Mouse (Mus musculus): ENCODE results near the gene Ankib1. TPM values are rescaled to one million over a fixed set of nuclear protein-coding genes. Genes with fewer than 3 reads are reported as not detected.

Gene Ankib1
- total and polyA plus RNA-seq, 3 experiments, result 14.5 to 19.5 TPM; not detected in 1

DNA sequence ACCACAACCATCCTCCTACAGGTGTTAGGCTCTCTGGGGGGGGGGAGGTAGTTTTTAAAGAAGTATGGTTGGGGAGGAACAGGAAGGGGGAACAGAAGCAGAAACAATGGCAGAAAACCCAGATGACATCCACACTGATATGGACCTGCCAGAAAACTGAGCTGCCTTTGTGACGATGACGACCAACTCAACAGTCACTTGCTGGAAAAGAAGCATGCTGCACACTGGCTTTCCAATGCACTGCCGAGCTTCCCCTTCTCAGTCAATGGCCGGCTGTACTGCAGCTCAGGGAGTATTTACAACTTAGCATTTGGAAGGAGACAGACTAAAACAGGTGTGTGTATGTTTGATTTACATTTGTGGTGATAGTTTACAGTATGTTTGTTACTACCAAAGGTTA, 107.5 kb downstream of the Ankib1 start:
- Histone ChIP-seq H3K27ac (ENCODE audit: control insufficient read depth, low read depth, low read length) (no peak overlapping the region), H3K9me3 (replicated peaks; ENCODE audit: insufficient read depth, low read length) (no peaks in the 10 kb centered on the region), H3K9ac (ENCODE audit: control insufficient read depth, low read depth, low read length, poor library complexity, severe bottlenecking) (no peak overlapping the region), H3K27me3 (ENCODE audit: control insufficient read depth in 1 of 2, insufficient read depth in 2 of 2, low read length in 2 of 2) (no peaks in the 10 kb centered on the region), H3K4me1 (ENCODE audit: control insufficient read depth in 1 of 2, insufficient read depth in 2 of 2, low read length in 2 of 2) (peaks cover 2 to 4% of the 10 kb centered on the region in 2 experiments; a peak in 3 of 4 replicates), H3K36me3 (ENCODE audit: control insufficient read depth in 1 of 2, insufficient read depth in 2 of 2, low read length in 2 of 2) (peaks cover 5 to 29% of the 10 kb centered on the region in 2 experiments), H3K4me3 (ENCODE audit: control insufficient read depth in 1 of 2, insufficient read depth in 1 of 2, low read depth in 2 of 2, low read length in 2 of 2) (no peak overlapping the region), H3K79me2 (ENCODE audit: control insufficient read depth, insufficient read depth, low read length, poor library complexity) (no peaks in the 10 kb centered on the region)
- TF ChIP-seq POLR2AphosphoS2 (IDR thresholded peaks at IDR 0.05; ENCODE audit: low read length) (no peak), MYC (IDR thresholded peaks at IDR 0.05; ENCODE audit: low read depth, low read length) (no peak), POLR2AphosphoS5 (IDR thresholded peaks at IDR 0.05; ENCODE audit: borderline replicate concordance, low read depth, low read length) (no peak)
- DNase-seq (ENCODE audit: low read depth, low spot score), result no peak

DNA sequence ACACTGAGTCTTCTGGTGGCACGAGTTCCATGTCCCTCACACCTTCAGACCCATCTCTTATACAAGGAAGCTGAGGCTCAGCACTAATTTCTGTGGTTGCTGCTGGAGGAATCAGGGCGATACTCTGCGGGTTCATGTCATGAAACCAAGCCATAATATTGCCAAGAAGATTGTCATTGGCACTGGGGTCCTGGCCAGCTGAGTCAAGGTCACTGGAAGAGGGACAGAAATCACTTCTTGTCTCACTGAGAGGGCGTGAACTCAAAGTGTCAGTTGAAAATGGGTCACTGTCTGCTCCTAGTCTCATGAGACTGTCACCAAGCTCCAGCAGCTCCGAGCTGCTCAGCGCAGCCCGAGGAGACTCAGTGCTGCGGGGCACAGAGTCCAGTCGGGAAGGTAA, 109.8 kb downstream of the Ankib1 start:
- H3K79me2 ChIP-seq (ENCODE audit: control insufficient read depth, insufficient read depth, low read length, poor library complexity), result no peaks in the 10 kb centered on the region

DNA sequence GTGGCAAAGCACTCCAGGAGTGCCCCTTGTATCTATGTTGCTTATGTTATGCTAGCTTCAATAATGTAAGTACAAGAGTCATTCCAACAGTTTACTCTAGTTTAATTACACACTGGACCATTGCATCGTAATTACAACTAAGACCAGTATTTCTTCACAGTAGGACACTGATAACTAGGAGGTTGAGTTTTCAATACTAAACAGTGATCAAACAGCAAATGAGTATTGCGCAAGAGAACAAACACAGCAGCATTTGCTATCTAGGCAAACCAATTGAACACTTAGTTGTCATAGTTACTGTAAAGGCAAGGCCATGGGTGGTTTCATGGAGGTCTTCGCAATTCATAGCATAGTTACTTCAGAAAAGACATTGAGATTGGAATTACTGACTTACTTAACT, 111.4 kb downstream of the Ankib1 start:
- DNase-seq (ENCODE audit: low read depth, low spot score), result no peak
- Histone ChIP-seq H3K4me3 (ENCODE audit: control insufficient read depth in 1 of 2, insufficient read depth in 1 of 2, low read depth in 2 of 2, low read length in 2 of 2) (no peak overlapping the region), H3K27ac (ENCODE audit: control insufficient read depth, low read depth, low read length) (no peak overlapping the region), H3K9me3 (replicated peaks; ENCODE audit: insufficient read depth, low read length) (no peaks in the 10 kb centered on the region), H3K9ac (ENCODE audit: control insufficient read depth, low read depth, low read length, poor library complexity, severe bottlenecking) (no peak overlapping the region), H3K36me3 (ENCODE audit: control insufficient read depth in 1 of 2, insufficient read depth in 2 of 2, low read length in 2 of 2) (peaks cover under 1 to 25% of the 10 kb centered on the region in 2 experiments), H3K79me2 (ENCODE audit: control insufficient read depth, insufficient read depth, low read length, poor library complexity) (no peaks in the 10 kb centered on the region), H3K27me3 (ENCODE audit: control insufficient read depth in 1 of 2, insufficient read depth in 2 of 2, low read length in 2 of 2) (no peaks in the 10 kb centered on the region), H3K4me1 (ENCODE audit: control insufficient read depth in 1 of 2, insufficient read depth in 2 of 2, low read length in 2 of 2) (no peaks in the 10 kb centered on the region)
- TF ChIP-seq NRF1 (IDR thresholded peaks at IDR 0.05; ENCODE audit: insufficient read depth, low read depth, low read length, poor library complexity, severe bottlenecking) (no peak), RCOR1 (IDR thresholded peaks at IDR 0.05; ENCODE audit: low read depth, low read length) (no peak), POLR2A (IDR thresholded peaks at IDR 0.05; ENCODE audit: control insufficient read depth in 1 of 2, insufficient read depth in 1 of 2, low read depth in 1 of 2, low read length in 2 of 2, poor library complexity in 1 of 2) (no peak), MAFK (IDR thresholded peaks at IDR 0.05; ENCODE audit: borderline replicate concordance, low read depth, low read length) (no peak), POLR2AphosphoS5 (IDR thresholded peaks at IDR 0.05; ENCODE audit: borderline replicate concordance, low read depth, low read length) (no peak), MAZ (IDR thresholded peaks at IDR 0.05; ENCODE audit: low read depth, low read length) (no peak), GATA1 (IDR thresholded peaks at IDR 0.05; ENCODE audit: low read depth, low read length) (no peak), MXI1 (IDR thresholded peaks at IDR 0.05; ENCODE audit: low read depth, low read length) (no peak), TCF12 (IDR thresholded peaks at IDR 0.05; ENCODE audit: low read depth, low read length) (no peak), CHD2 (IDR thresholded peaks at IDR 0.05; ENCODE audit: low read length) (no peak), USF2 (IDR thresholded peaks at IDR 0.05; ENCODE audit: borderline replicate concordance in 1 of 2, insufficient read depth in 1 of 2, low read depth in 1 of 2, low read length in 2 of 2) (no peak), SMC3 (IDR thresholded peaks at IDR 0.05; ENCODE audit: low read depth, low read length) (no peak)

More for the DNA sequence above, 109.8 kb downstream of the Ankib1 start:
- no peak for DNase-seq (ENCODE audit: low read depth, low spot score)
- H3K4me3 ChIP-seq (ENCODE audit: control insufficient read depth in 1 of 2, insufficient read depth in 1 of 2, low read depth in 2 of 2, low read length in 2 of 2), result no peak overlapping the region
- no peaks in the 10 kb centered on the region for H3K9me3 ChIP-seq (replicated peaks; ENCODE audit: insufficient read depth, low read length)
- H3K9ac ChIP-seq (ENCODE audit: control insufficient read depth, low read depth, low read length, poor library complexity, severe bottlenecking), result no peak overlapping the region
- H3K27ac ChIP-seq (ENCODE audit: control insufficient read depth, low read depth, low read length), result no peak overlapping the region
- peaks cover 5 to 29% of the 10 kb centered on the region in 2 experiments for H3K36me3 ChIP-seq (ENCODE audit: control insufficient read depth in 1 of 2, insufficient read depth in 2 of 2, low read length in 2 of 2)
- H3K27me3 ChIP-seq (ENCODE audit: control insufficient read depth in 1 of 2, insufficient read depth in 2 of 2, low read length in 2 of 2), result no peaks in the 10 kb centered on the region
- TF ChIP-seq TBP (IDR thresholded peaks at IDR 0.05; ENCODE audit: low read depth, low read length) (no peak), SIN3A (IDR thresholded peaks at IDR 0.05; ENCODE audit: low read length) (no peak), MAZ (IDR thresholded peaks at IDR 0.05; ENCODE audit: low read depth, low read length) (no peak), RCOR1 (IDR thresholded peaks at IDR 0.05; ENCODE audit: low read depth, low read length) (no peak)
- H3K4me1 ChIP-seq (ENCODE audit: control insufficient read depth in 1 of 2, insufficient read depth in 2 of 2, low read length in 2 of 2), result peaks cover 2 to 4% of the 10 kb centered on the region in 2 experiments; a peak in 3 of 4 replicates
